Mouse (Mus musculus) embryonic facial prominence, embryonic 15.5 days (tissue): ENCODE results near the gene Fabp2. TPM values are rescaled to one million over a fixed set of nuclear protein-coding genes. Genes with fewer than 3 reads are reported as not detected.

Experiments used
- polyA plus RNA-seq: library from polyadenylated mRNA; unstranded; fragments of >200 nt; fragmentation: Nextera tagmentation; extraction: Ambion mirVana; gene quantifications from 2 replicates; pipeline ENCODE4 v1.2.1, GENCODE M21; 2015

Fabp2 gene
- polyA plus RNA-seq, 1 experiment from 2014 or later: 0.35 TPM

Other genes with a start within 250 kb of the Fabp2 start
- gene Pde5a, start 166.1 kb upstream of the Fabp2 start, polyA plus RNA-seq: 5.0 and 6.1 TPM in 2 replicates
- not detected in 2 replicates for gene Gm10959, start 24.3 kb downstream of the Fabp2 start, polyA plus RNA-seq
- 114 and 117 TPM in 2 replicates for gene 1810037I17Rik, start 29.1 kb downstream of the Fabp2 start, polyA plus RNA-seq
- gene Usp53, start 89.4 kb downstream of the Fabp2 start, polyA plus RNA-seq: 7.8 and 11.0 TPM in 2 replicates
- gene Myoz2, start 139.9 kb downstream of the Fabp2 start, polyA plus RNA-seq: 31.8 and 37.3 TPM in 2 replicates